Mouse (Mus musculus) urinary bladder, adult 18-20 months (tissue): ENCODE measurements around the gene Zwilch.
A peak's percentile ranks its signal among the peaks of the same experiment; 100 is the strongest.

Experiments
- DNase-seq, 2 experiments: peaks; one replicate each; pipeline ENCODE4 v3.0.0; 2022; ENCODE audit warnings: low spot score in 2 of 2, mixed read lengths in 2 of 2

Zwilch gene

GRCm38 (mm10) chr9:64105301-64105700 lies 67.6 kb downstream of the Zwilch start:
- DNase-seq: no peak

GRCm38 (mm10) chr9:64100442-64100841 lies 72.5 kb downstream of the Zwilch start:
- peak; percentile 66 to 71 for DNase-seq

GRCm38 (mm10) chr9:64098282-64098681 lies 74.6 kb downstream of the Zwilch start:
- DNase-seq: no peak

- DNase-seq: no peak
These were observed 78.8 kb downstream of the Zwilch start for GRCm38 (mm10) chr9:64094083-64094482.

- DNase-seq: peak in 1 of 2 experiments; percentile 35
These were observed 83.9 kb downstream of the Zwilch start for GRCm38 (mm10) chr9:64089004-64089403.

GRCm38 (mm10) chr9:64088346-64088745 lies 84.6 kb downstream of the Zwilch start:
- no peak for DNase-seq

GRCm38 (mm10) chr9:64087461-64088235 lies 85.3 kb downstream of the Zwilch start:
- DNase-seq: peak in 1 of 2 experiments; percentile 57
